Mouse (Mus musculus) cerebellum, postnatal 25 days (tissue): ENCODE measurements around the gene Gsdme.
A peak's percentile ranks its signal among the peaks of the same experiment; 100 is the strongest.

Source experiments
- DNase-seq, 2 experiments: peaks; one replicate each; pipeline ENCODE4 v3.0.0; 2021; ENCODE audit warnings: mixed read lengths in 2 of 2

The Gsdme gene

DNA sequence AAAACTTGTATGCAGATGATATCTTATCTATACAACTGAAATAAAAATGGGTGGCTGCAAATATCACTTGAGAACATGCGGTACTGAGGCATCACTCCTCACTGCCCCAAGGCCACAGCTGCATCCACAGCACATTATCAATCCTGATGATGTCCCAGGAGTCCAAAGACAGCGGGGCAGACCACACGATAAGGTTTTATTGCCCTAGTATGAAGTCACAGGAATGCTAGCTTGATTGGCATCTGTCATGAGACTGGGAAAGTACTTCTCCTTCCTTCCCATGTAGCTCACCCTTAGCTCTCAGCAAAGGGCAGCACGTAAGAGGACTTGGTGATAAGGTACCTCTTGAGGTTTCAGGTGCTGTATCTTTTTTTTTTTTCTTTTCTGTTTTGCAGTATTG lies 19.5 kb downstream of the Gsdme start:
- DNase-seq, result no peak

DNA sequence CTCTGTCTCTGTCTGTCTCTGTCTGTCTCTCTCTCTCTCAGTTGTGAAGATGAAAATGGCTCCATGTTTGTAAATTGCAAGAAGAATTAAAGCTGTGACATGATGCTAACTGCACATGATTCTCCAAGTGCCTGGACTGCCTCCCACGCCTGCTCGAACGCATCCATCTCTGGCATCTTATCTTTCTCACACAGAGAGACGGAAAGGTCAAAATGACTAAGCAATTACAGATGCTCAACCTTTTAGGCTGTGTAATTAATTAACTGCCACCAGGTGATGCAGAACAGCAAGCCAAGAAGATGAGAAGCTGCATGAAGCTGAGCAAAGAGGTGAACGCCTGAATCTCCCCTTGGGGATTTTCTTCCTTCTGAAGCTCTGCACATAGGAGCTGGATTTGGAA lies 23.2 kb downstream of the Gsdme start:
- no peak for DNase-seq

DNA sequence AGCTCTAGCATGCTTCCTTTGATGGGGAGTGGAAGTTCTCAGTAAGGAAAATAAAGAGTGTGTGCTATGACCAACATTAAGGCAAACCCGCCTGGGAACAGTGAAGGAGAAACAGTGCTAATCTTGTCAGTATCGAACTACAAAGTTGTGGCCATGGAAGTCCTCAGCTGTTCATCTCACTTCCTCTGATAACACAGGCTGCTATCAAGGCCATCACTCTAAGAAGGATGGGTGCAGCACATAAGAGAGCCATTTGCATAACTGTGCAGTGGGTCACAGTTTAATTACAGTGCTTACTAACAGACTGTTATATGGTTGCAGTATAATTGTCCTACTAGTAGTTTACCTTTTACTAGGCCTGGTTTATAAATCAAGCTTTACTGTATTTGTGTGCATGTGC lies 23.8 kb downstream of the Gsdme start:
- DNase-seq, result no peak

DNA sequence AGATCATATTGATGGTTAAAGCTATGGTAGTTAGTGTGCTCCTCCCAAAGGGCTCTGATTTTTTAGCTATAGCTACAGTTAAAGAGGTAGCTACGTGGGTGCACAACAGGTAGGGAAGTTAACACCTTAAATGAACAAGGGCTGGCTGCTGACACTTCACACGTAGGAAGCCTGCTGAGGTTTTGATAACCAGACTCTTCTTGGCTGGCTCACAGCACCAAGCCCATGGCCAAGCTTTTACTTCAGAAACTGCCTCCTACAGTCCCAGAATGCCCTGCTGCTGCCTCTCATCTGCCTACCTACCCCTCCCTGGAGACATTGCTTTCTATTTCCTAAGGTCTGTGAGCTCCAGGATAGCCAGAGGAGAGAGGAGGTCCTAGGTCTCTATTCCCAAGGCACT lies 25.7 kb downstream of the Gsdme start:
- no peak for DNase-seq

DNA sequence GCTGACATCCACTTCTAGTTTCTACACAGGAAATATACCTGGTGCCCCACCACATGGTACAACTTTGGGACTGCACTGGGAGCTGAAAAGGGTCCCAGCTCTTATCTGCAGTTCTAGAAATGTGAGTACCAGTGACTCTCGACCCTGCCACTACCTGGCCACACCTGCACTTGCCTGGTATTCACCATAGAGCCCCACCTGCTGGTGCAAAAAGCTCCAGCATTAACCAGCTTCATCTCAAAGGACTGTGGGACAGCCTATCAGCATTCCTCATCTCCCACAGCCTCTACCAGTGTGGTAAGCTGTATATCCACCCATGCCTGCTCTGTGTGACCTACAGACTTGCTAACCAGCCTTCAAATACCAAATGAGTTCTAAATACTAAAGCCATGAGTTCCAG lies 30.7 kb downstream of the Gsdme start:
- no peak for DNase-seq

DNA sequence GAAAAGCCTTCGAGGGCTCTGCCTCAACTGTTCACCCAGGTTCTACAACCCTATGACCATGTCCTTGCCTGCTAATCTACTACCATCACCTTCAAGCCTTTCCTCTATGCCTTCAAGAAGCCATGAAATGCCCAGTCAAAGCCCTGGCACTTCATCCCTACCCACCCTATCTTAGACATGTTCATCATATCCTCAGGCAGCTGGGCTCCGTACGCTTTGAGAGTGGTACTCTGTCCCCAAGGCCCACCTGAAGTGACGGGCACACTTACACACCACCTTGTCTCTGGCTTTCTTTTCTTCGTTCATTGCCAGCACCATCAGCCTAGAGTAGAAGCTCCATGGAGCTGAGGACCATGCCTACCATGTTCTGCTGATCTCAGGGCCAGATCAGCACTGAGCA lies 32.4 kb downstream of the Gsdme start:
- DNase-seq, result no peak

DNA sequence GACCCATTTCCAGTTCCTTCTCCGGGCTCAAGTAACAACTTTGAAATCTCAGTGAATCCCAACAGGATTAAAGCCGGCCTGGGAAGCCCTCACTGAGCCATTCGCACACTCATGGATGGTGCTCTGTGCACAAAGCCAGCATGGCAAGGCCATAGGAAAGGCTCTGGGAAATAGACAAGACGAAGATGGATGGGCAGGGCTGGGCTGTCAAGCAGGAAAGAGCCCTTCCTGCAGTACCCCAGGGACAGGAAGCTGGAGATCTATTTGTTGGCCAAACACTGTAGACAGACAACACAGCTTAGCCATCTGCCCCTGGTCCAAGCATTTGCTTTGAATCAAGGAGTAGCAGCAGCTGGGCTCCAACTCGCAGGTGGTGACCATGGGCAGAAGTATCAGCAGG lies 35.5 kb downstream of the Gsdme start:
- no peak for DNase-seq

DNA sequence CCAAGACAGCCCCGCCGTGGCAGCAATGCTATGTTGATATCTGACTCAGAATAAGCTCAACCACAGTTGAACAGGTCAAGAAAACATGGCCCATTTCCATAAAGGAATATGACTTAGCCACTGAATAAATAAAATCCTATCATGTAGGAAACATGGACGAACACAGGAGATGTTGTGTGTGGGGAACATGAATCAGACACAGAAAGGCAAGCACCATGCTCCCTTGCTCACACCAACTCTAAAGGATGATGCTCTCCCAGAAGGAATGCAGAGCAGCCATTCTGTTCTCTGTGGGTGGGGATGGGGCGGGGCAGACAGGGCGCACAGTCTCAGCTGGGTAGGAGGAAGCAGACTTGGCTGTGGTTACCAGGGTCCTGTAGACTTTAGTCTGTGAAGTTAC lies 38.4 kb downstream of the Gsdme start:
- no peak for DNase-seq

DNA sequence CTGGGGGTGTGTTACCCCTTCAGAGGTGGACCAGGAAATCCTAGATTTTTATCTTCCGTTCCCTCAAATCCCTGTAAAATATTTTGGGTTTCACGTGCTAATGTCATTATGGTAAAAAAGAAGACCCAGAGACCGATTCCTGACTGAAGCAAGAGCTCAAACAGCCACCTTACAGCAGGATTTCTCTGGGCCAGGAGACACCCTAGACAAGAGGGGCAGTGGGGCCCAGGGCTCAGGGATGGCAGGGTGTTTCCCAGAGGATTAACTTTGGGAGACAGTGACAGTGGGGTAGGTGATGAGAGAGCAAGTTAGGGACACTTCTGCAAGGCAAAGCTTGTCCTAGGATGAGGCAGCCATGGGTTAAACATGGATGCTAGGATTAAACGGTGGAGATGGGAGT lies 40.1 kb downstream of the Gsdme start:
- DNase-seq, result no peak

DNA sequence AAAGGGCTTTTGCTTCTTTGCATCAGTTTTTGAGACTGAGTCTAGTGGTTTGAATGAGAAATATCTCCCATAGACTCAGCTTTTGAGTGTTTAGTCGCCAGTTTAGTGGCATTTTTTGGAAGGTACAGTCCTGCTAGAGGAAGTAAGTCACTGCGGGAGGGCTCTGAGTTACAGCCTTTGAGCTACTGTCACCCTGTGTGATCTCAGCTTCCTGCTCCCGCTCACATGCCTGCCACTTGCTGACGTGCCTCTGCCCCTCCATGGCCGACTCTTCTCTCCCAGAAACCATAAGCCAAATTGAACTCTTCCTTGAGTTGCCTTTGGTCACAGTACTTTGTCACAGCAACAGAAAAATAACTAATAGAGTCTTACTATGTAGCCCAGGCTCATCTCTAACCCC lies 40.7 kb downstream of the Gsdme start:
- no peak for DNase-seq

DNA sequence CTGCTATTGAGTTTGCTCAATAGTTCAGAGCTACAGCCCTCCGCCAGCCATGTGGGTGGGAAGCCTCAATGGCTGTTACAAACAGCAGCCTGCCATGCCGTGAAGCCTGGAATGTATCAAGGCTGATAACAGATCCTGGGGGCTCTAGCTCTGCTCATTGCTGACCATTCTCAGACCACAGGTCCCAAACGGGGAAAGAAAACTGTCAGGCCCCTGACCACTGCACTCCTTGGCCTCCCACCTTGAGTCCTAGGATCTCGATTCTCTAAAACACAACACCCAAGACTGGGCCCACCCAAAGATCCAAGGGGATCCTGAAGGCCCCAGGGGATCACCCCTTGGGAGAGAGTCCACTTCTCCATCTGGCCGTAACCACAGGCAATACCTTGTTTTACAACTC lies 41.3 kb downstream of the Gsdme start:
- no peak for DNase-seq

DNA sequence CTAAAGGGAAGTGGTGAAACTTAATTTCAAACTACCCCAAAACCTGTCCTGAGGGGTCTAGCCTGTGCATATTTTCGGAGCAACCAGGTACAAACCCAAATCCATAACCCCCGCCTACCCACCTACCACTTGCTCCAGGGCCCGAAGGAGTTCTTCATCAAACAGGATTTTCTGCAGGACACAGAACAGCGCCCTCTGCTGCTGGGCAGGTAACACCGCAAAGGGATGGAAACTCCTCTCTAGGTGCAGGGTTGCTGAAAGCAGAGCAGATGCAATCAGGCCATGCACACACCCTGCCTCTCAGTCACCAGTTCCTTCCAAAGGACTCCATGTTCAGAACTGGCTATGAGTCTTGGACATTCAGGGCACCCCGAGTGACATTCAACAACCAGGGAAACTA lies 42.8 kb downstream of the Gsdme start:
- DNase-seq, result peak; percentile 35 to 64

DNA sequence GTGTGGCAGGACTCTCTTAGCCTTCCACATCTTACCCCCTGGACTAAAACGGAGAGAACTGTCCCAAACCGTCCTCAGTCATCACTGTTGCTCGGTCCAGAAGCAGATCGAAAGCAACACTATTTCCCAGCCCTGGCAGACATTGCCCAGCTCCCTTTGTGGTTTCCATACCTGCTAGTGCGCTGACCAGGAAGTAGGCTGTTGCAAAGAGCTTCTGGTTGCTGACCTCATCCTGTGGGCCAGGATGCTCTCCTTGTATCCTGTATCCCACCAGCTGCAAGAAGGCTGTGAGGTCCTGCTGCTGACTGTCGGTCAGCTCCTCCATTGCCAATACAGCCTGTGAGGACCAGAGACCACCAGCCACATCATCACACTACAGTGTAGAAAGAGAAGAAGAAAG lies 44.6 kb downstream of the Gsdme start:
- no peak for DNase-seq

DNA sequence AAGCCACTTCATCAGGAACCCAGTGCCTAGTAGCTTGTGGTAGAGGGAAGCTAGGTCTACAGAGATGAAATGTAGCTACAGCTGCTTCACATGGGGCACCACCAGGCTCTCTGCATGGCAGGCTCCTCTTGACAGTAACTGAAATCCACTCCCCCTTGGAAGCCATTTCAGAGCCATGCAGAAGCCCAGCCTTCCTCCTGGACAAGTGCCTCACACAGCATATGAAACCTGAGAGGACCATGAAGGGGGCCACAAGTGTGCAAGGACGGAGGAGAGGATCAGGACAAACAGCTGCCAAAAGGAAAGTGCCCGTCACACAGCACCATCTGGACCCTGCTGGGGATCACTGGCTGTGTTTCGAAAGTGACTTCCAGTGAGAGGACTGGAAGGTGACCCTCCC lies 45.0 kb downstream of the Gsdme start:
- DNase-seq, result no peak

DNA sequence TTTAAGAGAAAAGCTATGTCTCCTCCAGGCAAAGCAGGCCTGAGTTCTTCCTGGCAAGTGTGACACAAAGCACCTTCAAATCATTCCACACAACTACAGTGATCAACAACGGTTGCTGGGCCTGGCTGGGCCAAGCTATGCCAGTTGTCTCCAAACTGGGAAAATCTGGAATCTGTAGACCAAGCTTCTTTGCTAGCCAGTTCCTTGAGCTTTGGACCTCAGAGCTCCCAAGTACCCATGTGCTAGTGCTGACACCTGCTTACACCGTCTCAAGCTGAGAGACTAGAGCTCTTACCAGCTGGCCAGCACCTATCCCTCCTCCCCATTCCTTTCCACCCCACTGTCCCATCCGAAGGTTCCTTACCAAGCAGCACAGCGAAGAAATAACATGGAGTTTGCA lies 47.7 kb downstream of the Gsdme start:
- no peak for DNase-seq

DNA sequence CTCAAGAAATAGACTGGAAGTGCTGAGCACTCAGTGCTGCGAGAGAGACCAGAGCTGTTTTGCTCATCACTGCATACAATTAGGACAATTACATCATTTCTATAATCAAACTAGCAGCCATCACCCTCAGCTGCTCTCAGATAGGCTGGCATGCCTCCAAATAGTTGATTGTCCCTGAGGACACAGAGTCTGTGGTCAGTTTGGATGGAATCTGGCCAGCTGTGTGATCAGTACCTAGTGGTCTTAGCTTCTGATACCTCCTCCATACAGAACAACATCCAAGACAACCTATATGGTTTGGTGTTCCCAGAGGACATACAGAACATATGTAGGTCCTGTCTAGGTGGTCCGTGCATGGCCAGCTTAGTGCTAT lies 48.3 kb downstream of the Gsdme start:
- no peak for DNase-seq

DNA sequence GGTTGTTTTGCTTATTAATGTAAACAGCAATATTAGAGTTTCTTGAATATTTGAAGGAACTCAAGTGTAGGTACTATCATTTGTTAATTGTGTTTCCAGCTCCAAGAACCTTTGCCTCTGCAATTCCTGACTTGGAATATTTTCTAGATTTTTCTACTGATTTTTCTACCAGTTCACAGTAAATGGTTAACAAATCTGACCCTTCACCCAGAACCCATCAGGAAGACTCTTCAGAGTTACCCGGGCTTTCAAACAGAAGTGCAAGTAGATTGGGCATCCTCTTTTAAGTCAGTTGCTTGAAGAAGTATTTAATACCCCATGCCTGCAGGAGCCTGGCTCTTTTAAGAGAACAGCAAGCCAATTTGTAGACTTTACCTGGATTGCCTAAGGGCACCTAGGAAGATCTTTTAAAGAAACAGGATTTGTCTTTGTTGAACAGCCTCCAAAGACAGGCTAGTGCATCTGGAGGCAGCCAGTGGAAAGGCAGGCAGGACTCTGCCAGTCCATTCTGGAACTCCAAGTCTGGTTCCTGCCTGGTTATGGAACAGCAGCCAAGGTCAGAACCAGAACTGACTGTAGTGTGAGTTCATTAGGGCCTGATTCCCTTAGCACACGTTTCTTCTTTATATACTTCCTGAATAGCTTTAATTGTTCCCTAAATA lies 48.8 kb downstream of the Gsdme start:
- DNase-seq, result no peak

DNA sequence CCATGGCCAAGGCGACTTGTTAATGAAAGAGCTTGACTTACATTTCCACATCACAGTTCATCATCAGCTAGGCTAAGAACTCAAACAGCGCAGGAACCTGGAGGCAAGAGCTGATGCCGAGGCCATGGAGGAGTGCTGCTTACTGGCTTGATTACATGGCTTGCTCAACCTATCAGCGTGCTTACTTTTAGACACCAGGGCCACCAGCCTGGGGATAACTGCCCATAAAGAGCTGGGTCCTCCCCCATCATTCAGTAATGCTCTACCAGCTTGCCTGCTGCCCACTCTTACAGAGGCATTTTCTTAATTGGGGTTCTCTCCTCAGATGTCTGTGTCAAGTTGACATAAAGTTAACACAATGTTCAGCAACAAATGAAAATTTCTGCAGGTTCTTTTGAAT lies 58.6 kb downstream of the Gsdme start:
- DNase-seq, result no peak

DNA sequence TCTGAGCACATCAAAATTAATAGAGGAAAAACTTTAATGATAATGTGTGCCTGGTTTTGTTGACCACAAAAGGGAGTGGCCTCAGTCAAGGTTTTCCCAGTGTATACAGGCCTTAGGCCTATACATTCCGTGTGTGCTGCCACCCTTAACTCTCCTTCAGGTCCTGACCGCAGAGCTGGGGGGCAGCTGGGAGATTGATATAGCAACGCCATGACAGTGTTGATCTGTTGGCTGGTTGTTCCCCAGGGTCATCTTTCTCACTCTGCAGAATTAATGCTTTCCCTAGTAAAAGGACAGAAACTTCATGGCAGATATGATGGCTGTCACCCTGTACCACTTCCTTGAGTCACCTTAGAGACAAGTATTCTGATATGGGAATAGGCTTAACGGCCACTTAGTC lies 59.3 kb downstream of the Gsdme start:
- DNase-seq, result no peak

DNA sequence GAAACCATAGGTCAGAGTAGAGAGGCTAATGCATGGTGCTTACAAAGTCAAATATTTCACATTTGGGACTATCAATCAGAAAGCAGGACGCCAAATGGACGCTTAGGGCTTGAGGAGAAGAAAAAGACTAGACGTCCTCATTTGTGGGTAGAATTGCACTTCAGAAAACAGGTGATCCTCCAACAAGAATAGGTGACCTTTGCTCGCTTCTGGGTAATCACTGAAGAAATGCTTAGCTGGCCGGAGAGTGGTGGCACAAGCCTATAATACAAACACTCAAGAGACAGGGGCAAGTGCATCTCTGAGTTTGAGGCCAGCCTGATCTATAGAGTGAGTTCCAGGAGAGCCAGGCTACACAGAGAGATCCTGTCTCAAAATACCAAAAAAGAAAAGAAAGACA lies 69.8 kb downstream of the Gsdme start:
- DNase-seq, result no peak

DNA sequence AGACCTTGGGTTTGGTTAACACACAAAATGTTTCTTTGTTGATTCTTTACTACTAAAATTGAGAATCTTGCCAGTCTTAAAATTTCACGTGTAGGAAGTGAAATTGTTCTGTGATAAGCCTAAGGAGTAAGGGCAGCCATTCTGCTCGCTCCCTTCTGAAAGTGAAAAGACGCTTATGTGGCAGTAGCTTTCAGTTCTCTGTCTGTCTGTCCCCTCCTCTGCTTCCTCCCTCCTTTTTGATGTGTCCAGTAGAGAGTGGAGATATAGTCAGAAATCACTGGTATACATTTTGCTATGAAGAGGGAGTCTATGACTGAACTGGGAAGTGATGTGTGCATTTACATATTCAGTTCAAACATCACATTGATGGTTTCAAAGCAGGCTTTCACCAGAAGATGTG lies 70.8 kb downstream of the Gsdme start:
- no peak for DNase-seq

DNA sequence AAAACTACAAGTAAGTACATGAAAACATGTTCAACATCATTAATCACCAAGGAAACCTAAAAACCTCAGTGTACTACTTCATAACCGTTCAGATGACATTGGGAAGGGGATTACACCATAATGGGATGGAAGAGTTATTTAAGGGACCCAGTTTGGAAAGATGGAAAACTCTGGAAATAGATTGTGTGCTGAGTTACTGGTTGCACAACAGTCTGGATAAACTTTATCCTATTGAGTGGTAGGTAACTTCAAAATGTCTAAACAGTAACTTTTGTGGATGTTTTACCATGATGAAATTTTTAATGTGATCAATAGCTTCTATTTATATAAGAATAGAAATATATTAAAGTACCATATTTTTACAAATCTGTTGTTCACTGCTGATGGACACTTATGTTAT lies 71.5 kb downstream of the Gsdme start:
- DNase-seq, result no peak

DNA sequence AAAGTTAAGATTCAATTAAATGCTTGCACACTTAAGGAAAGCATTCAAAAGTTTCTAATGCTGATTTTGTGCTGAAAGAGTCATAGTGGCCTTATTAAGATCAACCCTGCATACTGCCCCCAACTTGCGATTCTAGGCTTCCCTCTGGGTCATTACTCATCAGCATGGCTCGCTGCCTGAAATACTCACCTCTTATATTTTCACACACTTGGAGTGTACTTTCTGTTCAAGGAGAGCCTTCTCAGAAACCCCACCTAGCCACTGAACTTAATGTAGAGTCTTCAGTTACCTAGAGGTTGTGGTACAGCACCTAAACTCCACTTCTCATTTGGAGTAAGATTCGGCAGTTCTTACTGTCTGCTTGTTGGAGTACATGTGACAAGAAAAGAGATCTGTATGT lies 72.1 kb downstream of the Gsdme start:
- no peak for DNase-seq

DNA sequence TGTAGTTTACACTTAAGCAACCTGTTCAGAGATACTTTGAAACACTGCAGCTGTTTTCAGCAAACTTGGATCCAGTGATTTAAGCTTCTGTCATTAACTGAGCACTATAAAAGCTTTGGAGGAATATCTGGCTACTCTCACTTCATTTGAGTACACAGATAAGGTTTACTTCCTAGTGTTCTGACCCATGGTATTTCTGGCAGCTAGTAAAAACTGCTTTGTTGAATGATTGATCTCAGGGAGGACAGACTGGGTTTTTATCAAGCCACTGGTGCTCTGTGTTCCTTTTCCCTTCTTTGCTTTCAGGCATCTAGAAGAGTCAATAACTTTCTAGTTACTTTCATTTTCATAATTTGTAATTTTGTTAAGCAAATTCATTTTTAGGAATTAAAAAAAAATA lies 74.3 kb downstream of the Gsdme start:
- DNase-seq, result no peak

DNA sequence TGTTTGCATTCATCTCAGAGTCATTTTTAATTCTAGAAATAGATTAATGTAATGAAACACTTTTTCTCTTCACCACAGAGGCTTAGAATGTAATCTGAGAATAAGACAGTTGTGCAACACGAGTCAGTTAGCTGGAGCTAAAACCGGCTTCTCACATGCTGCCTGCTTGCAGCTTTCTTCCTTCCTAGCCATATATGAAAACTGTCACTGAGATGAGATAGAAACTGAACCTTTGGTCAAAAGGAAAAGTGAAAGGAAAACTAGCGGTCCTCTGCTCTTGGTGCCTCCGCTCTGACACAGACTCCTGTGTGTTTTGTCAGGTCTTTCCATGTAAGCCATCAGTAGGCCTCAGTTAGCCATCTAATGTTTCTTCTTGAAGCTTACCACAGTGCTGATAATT lies 75.7 kb downstream of the Gsdme start:
- DNase-seq, result no peak

DNA sequence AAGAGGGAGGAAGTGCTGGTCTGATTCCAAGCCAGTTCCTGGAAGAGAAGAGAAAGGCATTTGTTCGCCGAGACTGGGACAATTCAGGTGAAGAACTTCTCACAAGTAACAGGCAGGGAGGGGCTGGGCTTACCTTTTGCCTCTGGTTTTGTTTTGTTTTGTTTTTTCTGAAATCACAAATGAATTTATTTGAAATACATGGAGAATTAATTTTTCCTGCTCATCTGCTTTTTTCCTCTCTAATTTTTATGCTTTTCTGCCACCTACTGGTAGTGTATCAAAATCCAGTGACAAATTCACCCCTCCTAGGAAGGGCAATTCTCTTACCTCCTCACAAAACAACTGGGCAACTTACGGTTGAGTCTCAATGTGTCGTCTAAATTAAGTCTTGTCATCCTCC lies 83.5 kb downstream of the Gsdme start:
- peak in 1 of 2 experiments; percentile 13 for DNase-seq
